Mouse (Mus musculus): ENCODE data around the gene Spata25. TPM values are rescaled to one million over a fixed set of nuclear protein-coding genes. Genes with fewer than 3 reads are reported as not detected.

Spata25 gene
- total RNA-seq, 1 experiment = 1.1 TPM

GRCm38 (mm10) chr2:164785481-164786387 is 42.6 kb downstream of the Spata25 start, which contains the start of gene Snx21:
TSS of gene Snx21 (plus strand) at chr2:164785823.
- Histone ChIP-seq H3K27ac (ENCODE audit: insufficient read depth, low read depth, low read length, poor library complexity, severe bottlenecking) (no peak within 1 kb of the TSS), H3K4me3 (ENCODE audit: insufficient read depth in 1 of 2, low read depth in 1 of 2, low read length in 2 of 2, poor library complexity in 1 of 2, severe bottlenecking in 1 of 2) (peak within 1 kb of the TSS; percentile 74 to 90), H3K9me3 (ENCODE audit: control insufficient read depth, insufficient read depth, low read depth, low read length) (no peaks in the 10 kb centered on the region), H3K4me1 (ENCODE audit: control insufficient read depth in 2 of 2, insufficient read depth in 2 of 2, low read length in 2 of 2, poor library complexity in 1 of 2) (peaks cover 5 to 25% of the 10 kb centered on the region in 2 experiments), H3K9ac (ENCODE audit: insufficient read depth, low read depth, low read length, poor library complexity, severe bottlenecking) (peak within 1 kb of the TSS; percentile 70), H3K36me3 (ENCODE audit: control insufficient read depth, insufficient read depth, low read length, poor library complexity, severe bottlenecking) (no peaks in the 10 kb centered on the region; the same call in 1 of the 2 replicates)
- in situ Hi-C loops (cut with MboI; ENCODE audit: low sequenced_read_pairs in 2 of 2, unreplicated experiment in 2 of 2) = no loop called here
- DNase-seq (ENCODE audit: low read depth, low spot score) = no peak
- TF ChIP-seq CHD2 (IDR thresholded peaks at IDR 0.05; ENCODE audit: low read depth, low read length) (no peak), MAFK (IDR thresholded peaks at IDR 0.05; ENCODE audit: insufficient read depth, low read depth, low read length) (no peak), ZNF384 (IDR thresholded peaks at IDR 0.05; ENCODE audit: low read depth, low read length) (no peak), ZC3H11A (IDR thresholded peaks at IDR 0.05; ENCODE audit: borderline replicate concordance, low read depth, low read length) (no peak), HCFC1 (IDR thresholded peaks at IDR 0.05; ENCODE audit: borderline replicate concordance, insufficient read depth, low read length) (no peak)

GRCm38 (mm10) chr2:164784869-164785420 is 43.4 kb downstream of the Spata25 start:
- in situ Hi-C loops (cut with MboI; ENCODE audit: low sequenced_read_pairs in 2 of 2, unreplicated experiment in 2 of 2) = no loop called here
- no peak for TF ChIP-seq HCFC1 (IDR thresholded peaks at IDR 0.05; ENCODE audit: borderline replicate concordance, insufficient read depth, low read length)
- TF ChIP-seq CHD2 (IDR thresholded peaks at IDR 0.05; ENCODE audit: low read depth, low read length) = no peak
- TF ChIP-seq ZNF384 (IDR thresholded peaks at IDR 0.05; ENCODE audit: low read depth, low read length) = no peak
- no peaks in the 10 kb centered on the region for H3K9me3 ChIP-seq (ENCODE audit: control insufficient read depth, insufficient read depth, low read depth, low read length)

GRCm38 (mm10) chr2:164783926-164784581 is 44.3 kb downstream of the Spata25 start:
- Histone ChIP-seq H3K4me1 (ENCODE audit: control insufficient read depth in 2 of 2, insufficient read depth in 2 of 2, low read length in 2 of 2, poor library complexity in 1 of 2) (peaks cover 4 to 19% of the 10 kb centered on the region in 2 experiments), H3K9me3 (ENCODE audit: control insufficient read depth, insufficient read depth, low read depth, low read length) (no peaks in the 10 kb centered on the region), H3K4me3 (ENCODE audit: insufficient read depth in 1 of 2, low read depth in 1 of 2, low read length in 2 of 2, poor library complexity in 1 of 2, severe bottlenecking in 1 of 2) (no peak overlapping the region), H3K36me3 (ENCODE audit: control insufficient read depth, insufficient read depth, low read length, poor library complexity, severe bottlenecking) (no peaks in the 10 kb centered on the region; the same call in 1 of the 2 replicates), H3K27ac (ENCODE audit: insufficient read depth, low read depth, low read length, poor library complexity, severe bottlenecking) (no peak overlapping the region), H3K9ac (ENCODE audit: insufficient read depth, low read depth, low read length, poor library complexity, severe bottlenecking) (no peak overlapping the region)
- DNase-seq (ENCODE audit: low read depth, low spot score) = no peak
- no peak for TF ChIP-seq HCFC1 (IDR thresholded peaks at IDR 0.05; ENCODE audit: borderline replicate concordance, insufficient read depth, low read length)
- TF ChIP-seq CHD2 (IDR thresholded peaks at IDR 0.05; ENCODE audit: low read depth, low read length) = no peak
- no peak for TF ChIP-seq ZC3H11A (IDR thresholded peaks at IDR 0.05; ENCODE audit: borderline replicate concordance, low read depth, low read length)
- no peak for TF ChIP-seq ZNF384 (IDR thresholded peaks at IDR 0.05; ENCODE audit: low read depth, low read length)
- no peak for TF ChIP-seq MAFK (IDR thresholded peaks at IDR 0.05; ENCODE audit: insufficient read depth, low read depth, low read length)
- in situ Hi-C loops (cut with MboI; ENCODE audit: low sequenced_read_pairs in 2 of 2, unreplicated experiment in 2 of 2) = no loop called here

More at GRCm38 (mm10) chr2:164784869-164785420, 43.4 kb downstream of the Spata25 start:
- H3K4me1 ChIP-seq (ENCODE audit: control insufficient read depth in 2 of 2, insufficient read depth in 2 of 2, low read length in 2 of 2, poor library complexity in 1 of 2) = peaks cover 5 to 21% of the 10 kb centered on the region in 2 experiments
- H3K9ac ChIP-seq (ENCODE audit: insufficient read depth, low read depth, low read length, poor library complexity, severe bottlenecking) = no peak overlapping the region
- H3K27ac ChIP-seq (ENCODE audit: insufficient read depth, low read depth, low read length, poor library complexity, severe bottlenecking) = no peak overlapping the region
- DNase-seq (ENCODE audit: low read depth, low spot score) = no peak
- no peaks in the 10 kb centered on the region; the same call in 1 of the 2 replicates for H3K36me3 ChIP-seq (ENCODE audit: control insufficient read depth, insufficient read depth, low read length, poor library complexity, severe bottlenecking)
- peak overlapping the region; percentile 74 to 90; a peak in 3 of 4 replicates for H3K4me3 ChIP-seq (ENCODE audit: insufficient read depth in 1 of 2, low read depth in 1 of 2, low read length in 2 of 2, poor library complexity in 1 of 2, severe bottlenecking in 1 of 2)

- Histone ChIP-seq H3K36me3 (ENCODE audit: control insufficient read depth, insufficient read depth, low read length, poor library complexity, severe bottlenecking) (no peaks in the 10 kb centered on the region), H3K27ac (ENCODE audit: insufficient read depth, low read depth, low read length, poor library complexity, severe bottlenecking) (no peak overlapping the region), H3K4me3 (ENCODE audit: insufficient read depth in 1 of 2, low read depth in 1 of 2, low read length in 2 of 2, poor library complexity in 1 of 2, severe bottlenecking in 1 of 2) (no peak overlapping the region), H3K9ac (ENCODE audit: insufficient read depth, low read depth, low read length, poor library complexity, severe bottlenecking) (no peak overlapping the region), H3K9me3 (ENCODE audit: control insufficient read depth, insufficient read depth, low read depth, low read length) (no peaks in the 10 kb centered on the region), H3K4me1 (ENCODE audit: control insufficient read depth in 2 of 2, insufficient read depth in 2 of 2, low read length in 2 of 2, poor library complexity in 1 of 2) (peaks cover 0 to 11% of the 10 kb centered on the region in 2 experiments; a peak in 2 of 4 replicates)
- no peak for TF ChIP-seq CHD2 (IDR thresholded peaks at IDR 0.05; ENCODE audit: low read depth, low read length)
- no peak for TF ChIP-seq MAFK (IDR thresholded peaks at IDR 0.05; ENCODE audit: insufficient read depth, low read depth, low read length)
- TF ChIP-seq ZC3H11A (IDR thresholded peaks at IDR 0.05; ENCODE audit: borderline replicate concordance, low read depth, low read length) = no peak
- no peak for TF ChIP-seq ZNF384 (IDR thresholded peaks at IDR 0.05; ENCODE audit: low read depth, low read length)
- TF ChIP-seq HCFC1 (IDR thresholded peaks at IDR 0.05; ENCODE audit: borderline replicate concordance, insufficient read depth, low read length) = no peak
- DNase-seq (ENCODE audit: low read depth, low spot score) = no peak
- in situ Hi-C loops (cut with MboI; ENCODE audit: low sequenced_read_pairs in 2 of 2, unreplicated experiment in 2 of 2) = no loop called here
Measured at GRCm38 (mm10) chr2:164781876-164782275, 46.5 kb downstream of the Spata25 start.

Measured in ES-E14 (cell line).